Mouse (Mus musculus): ENCODE measurements around the gene Tma16. TPM values are rescaled to one million over a fixed set of nuclear protein-coding genes. Genes with fewer than 3 reads are reported as not detected.
A peak's percentile ranks its signal among the peaks of the same experiment; 100 is the strongest.

Tma16 gene
- polyA plus RNA-seq, 2 experiments: 4.4 to 5.5 TPM

DNA sequence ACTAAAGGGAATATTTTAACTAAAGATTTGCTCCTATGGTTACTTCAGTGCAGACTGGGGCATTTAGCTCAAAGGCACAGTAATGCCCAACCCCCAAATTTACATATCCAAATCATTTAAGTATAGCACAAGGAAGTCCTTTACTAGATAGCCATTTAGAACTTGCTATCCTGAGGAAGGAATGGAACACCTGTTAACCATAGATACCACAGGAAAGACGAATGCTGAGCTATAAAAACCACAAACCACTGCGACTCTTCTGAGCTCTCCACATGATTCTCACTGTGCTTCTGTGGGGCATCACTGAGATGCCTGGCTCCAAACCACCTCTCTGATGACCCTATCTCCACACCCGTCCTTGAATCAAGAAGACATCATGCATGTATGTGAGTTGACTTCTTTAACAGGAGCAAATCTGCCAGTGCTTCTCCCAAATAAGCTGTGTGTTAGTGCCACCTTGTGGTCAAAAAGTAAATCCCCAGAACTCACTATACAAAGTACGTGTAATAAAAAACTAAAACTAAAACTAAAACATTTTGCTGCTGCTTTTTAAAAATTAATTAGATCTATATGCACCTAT, 10.8 kb upstream of the Tma16 start:
- Histone ChIP-seq H3K27me3 (ENCODE audit: control insufficient read depth, insufficient read depth, low read length) (no peaks in the 10 kb centered on the region), H3K27ac (no peak overlapping the region), H3K36me3 (replicated peaks; ENCODE audit: control insufficient read depth, insufficient read depth, low read depth) (no peaks in the 10 kb centered on the region), H3K4me3 (ENCODE audit: insufficient read depth in 1 of 2, low read depth in 2 of 2, low read length in 2 of 2) (no peak overlapping the region), H3K9me3 (ENCODE audit: control insufficient read depth, low read length) (no peaks in the 10 kb centered on the region), H3K4me1 (replicated peaks; ENCODE audit: control insufficient read depth in 2 of 2, insufficient read depth in 2 of 2, low read length in 1 of 2) (no peaks in the 10 kb centered on the region), H3K9ac (replicated peaks) (no peak overlapping the region), H3K4me2 (ENCODE audit: low read depth) (no peak overlapping the region)
- TF ChIP-seq CTCF (IDR thresholded peaks at IDR 0.05; ENCODE audit: low read depth) (peak; percentile 61), EP300 (IDR thresholded peaks at IDR 0.05; ENCODE audit: low read depth) (no peak)
- WGBS (ENCODE audit: insufficient replicate concordance): 9% methylated on average over 4 of the region's 4 CpGs
- peak in 1 of 3 experiments; percentile 17 for DNase-seq (ENCODE audit: low read depth in 3 of 3, low spot score in 3 of 3)
- no peak for ATAC-seq (ENCODE audit: insufficient read depth)

DNA sequence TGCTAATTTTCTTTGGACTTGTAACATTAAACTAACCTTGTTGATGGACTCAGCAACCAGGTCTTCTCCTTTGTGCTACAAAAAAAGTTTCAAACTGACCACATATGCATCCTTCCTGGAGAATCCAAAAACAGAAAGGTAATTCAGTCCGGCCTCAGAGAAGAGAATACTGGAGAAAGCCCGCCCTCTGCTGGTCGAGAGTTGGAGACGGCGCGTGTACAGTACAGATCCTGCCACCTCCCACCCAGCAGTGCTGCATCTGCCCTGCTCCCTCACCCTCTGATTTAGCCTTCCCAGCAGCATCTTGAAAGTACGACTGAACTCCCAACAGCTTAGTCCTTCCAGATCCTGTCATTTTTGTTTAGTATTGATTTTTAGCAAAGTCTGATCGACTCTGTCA, 9.4 kb upstream of the Tma16 start:
- Histone ChIP-seq H3K36me3 (replicated peaks; ENCODE audit: control insufficient read depth, insufficient read depth, low read depth) (no peaks in the 10 kb centered on the region), H3K4me1 (replicated peaks; ENCODE audit: control insufficient read depth in 2 of 2, insufficient read depth in 2 of 2, low read length in 1 of 2) (no peaks in the 10 kb centered on the region), H3K4me2 (ENCODE audit: low read depth) (no peak overlapping the region), H3K4me3 (ENCODE audit: insufficient read depth in 1 of 2, low read depth in 2 of 2, low read length in 2 of 2) (no peak overlapping the region), H3K27me3 (ENCODE audit: control insufficient read depth, insufficient read depth, low read length) (no peaks in the 10 kb centered on the region), H3K9ac (replicated peaks) (no peak overlapping the region), H3K9me3 (ENCODE audit: control insufficient read depth, low read length) (no peaks in the 10 kb centered on the region), H3K27ac (no peak overlapping the region)
- DNase-seq (ENCODE audit: low read depth in 3 of 3, low spot score in 3 of 3) (peak in 2 of 3 experiments; percentile 20 to 26), ATAC-seq (ENCODE audit: insufficient read depth) (0 out of 2 replicates have a peak, but pooled peaks have one; percentile 33)
- WGBS (ENCODE audit: insufficient replicate concordance): 5% methylated on average over 8 of the region's 8 CpGs
- TF ChIP-seq CTCF (IDR thresholded peaks at IDR 0.05; ENCODE audit: low read depth) (peak; percentile 77), EP300 (IDR thresholded peaks at IDR 0.05; ENCODE audit: low read depth) (no peak)

DNA sequence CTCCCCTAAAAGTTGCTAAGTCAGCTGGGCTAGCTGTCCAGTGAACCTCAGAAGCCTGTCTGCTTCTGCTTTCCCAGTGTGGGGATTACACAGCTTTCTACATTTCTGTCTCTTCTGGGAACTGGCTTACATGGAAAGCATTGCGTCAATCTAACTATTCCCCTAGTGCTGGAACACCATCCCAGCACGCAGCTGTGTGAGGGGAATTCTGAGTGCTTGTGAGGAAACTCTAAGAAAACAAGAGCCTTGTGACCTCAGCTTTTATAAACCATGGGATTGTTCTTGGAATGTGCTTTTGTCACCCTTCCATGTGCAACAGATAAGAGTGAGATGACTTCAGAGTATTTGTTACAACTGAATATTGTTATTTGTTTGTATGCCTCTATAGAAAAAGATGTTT, 8.2 kb upstream of the Tma16 start:
- no peaks in the 10 kb centered on the region for H3K27me3 ChIP-seq (ENCODE audit: control insufficient read depth, insufficient read depth, low read length)
- TF ChIP-seq CTCF (IDR thresholded peaks at IDR 0.05; ENCODE audit: low read depth) (no peak), EP300 (IDR thresholded peaks at IDR 0.05; ENCODE audit: low read depth) (no peak)
- no peaks in the 10 kb centered on the region for H3K4me1 ChIP-seq (replicated peaks; ENCODE audit: control insufficient read depth in 2 of 2, insufficient read depth in 2 of 2, low read length in 1 of 2)
- H3K27ac ChIP-seq: no peak overlapping the region
- no peak overlapping the region for H3K4me2 ChIP-seq (ENCODE audit: low read depth)
- no peak overlapping the region for H3K4me3 ChIP-seq (ENCODE audit: insufficient read depth in 1 of 2, low read depth in 2 of 2, low read length in 2 of 2)
- no peak for DNase-seq (ENCODE audit: low read depth in 3 of 3, low spot score in 3 of 3)
- H3K9ac ChIP-seq (replicated peaks): no peak overlapping the region
- H3K9me3 ChIP-seq (ENCODE audit: control insufficient read depth, low read length): no peaks in the 10 kb centered on the region
- WGBS (ENCODE audit: insufficient replicate concordance): 59% methylated on average over 2 of the region's 2 CpGs
- H3K36me3 ChIP-seq (replicated peaks; ENCODE audit: control insufficient read depth, insufficient read depth, low read depth): no peaks in the 10 kb centered on the region
- ATAC-seq (ENCODE audit: insufficient read depth): no peak

DNA sequence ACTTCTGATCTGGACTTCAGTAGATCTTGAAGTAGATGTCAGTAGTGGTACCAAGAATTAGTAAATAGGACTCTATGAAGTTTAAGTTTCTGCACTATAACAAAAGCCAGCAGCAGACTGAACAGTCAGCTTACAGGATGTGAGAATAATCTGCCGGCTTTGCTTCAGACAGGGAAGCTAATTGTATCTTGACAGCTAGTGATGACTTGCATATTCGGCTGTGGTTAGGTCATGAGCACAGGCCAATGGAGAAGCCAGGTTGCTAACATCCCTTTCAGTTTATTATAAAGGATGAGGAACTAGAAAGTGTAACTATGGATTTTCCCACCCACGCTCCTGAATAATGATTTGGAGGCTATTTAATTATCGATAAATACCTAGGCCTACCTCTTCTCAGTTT, 4.3 kb upstream of the Tma16 start:
- no peaks in the 10 kb centered on the region for H3K27me3 ChIP-seq (ENCODE audit: control insufficient read depth, insufficient read depth, low read length)
- H3K4me1 ChIP-seq (replicated peaks; ENCODE audit: control insufficient read depth in 2 of 2, insufficient read depth in 2 of 2, low read length in 1 of 2): 0 out of 4 replicates have a peak, but pooled peaks cover under 1 to 2% of the 10 kb centered on the region in 2 experiments
- 27% methylated on average over 4 of the region's 4 CpGs for WGBS (ENCODE audit: insufficient replicate concordance)
- ATAC-seq (ENCODE audit: insufficient read depth) (no peak), DNase-seq (ENCODE audit: low read depth in 3 of 3, low spot score in 3 of 3) (no peak)
- no peak overlapping the region for H3K27ac ChIP-seq
- TF ChIP-seq CTCF (IDR thresholded peaks at IDR 0.05; ENCODE audit: low read depth): no peak
- no peak for TF ChIP-seq EP300 (IDR thresholded peaks at IDR 0.05; ENCODE audit: low read depth)
- no peak overlapping the region for H3K4me3 ChIP-seq (ENCODE audit: insufficient read depth in 1 of 2, low read depth in 2 of 2, low read length in 2 of 2)
- no peaks in the 10 kb centered on the region for H3K9me3 ChIP-seq (ENCODE audit: control insufficient read depth, low read length)
- H3K4me2 ChIP-seq (ENCODE audit: low read depth): no peak overlapping the region
- H3K36me3 ChIP-seq (replicated peaks; ENCODE audit: control insufficient read depth, insufficient read depth, low read depth): no peaks in the 10 kb centered on the region
- no peak overlapping the region for H3K9ac ChIP-seq (replicated peaks)

DNA sequence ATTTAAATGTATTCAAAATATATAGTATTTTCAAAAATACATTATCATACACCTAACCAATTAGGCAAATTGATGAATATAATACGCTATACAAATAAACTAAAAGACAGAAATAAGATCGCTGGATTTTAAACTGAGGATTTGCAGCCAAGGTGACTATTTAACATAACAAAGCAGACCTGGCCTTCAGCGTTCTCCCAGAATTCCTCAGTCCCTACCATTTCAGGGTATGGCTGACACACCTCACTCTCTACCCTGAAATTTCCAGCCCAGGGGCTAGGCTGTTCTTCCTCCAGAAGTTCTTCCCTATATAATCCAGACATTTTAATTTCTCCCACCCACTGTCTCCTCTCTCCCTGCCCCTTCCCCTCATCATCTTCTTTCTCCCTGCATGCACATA, 2.2 kb upstream of the Tma16 start:
- no peak for ATAC-seq (ENCODE audit: insufficient read depth)
- TF ChIP-seq EP300 (IDR thresholded peaks at IDR 0.05; ENCODE audit: low read depth) (no peak), CTCF (IDR thresholded peaks at IDR 0.05; ENCODE audit: low read depth) (no peak)
- Histone ChIP-seq H3K9ac (replicated peaks) (no peak overlapping the region), H3K9me3 (ENCODE audit: control insufficient read depth, low read length) (no peaks in the 10 kb centered on the region), H3K27me3 (ENCODE audit: control insufficient read depth, insufficient read depth, low read length) (no peaks in the 10 kb centered on the region), H3K4me3 (ENCODE audit: insufficient read depth in 1 of 2, low read depth in 2 of 2, low read length in 2 of 2) (no peak overlapping the region), H3K4me2 (ENCODE audit: low read depth) (no peak overlapping the region), H3K4me1 (replicated peaks; ENCODE audit: control insufficient read depth in 2 of 2, insufficient read depth in 2 of 2, low read length in 1 of 2) (0 out of 4 replicates have a peak, but pooled peaks cover 2% of the 10 kb centered on the region in 2 experiments), H3K27ac (no peak overlapping the region), H3K36me3 (replicated peaks; ENCODE audit: control insufficient read depth, insufficient read depth, low read depth) (no peaks in the 10 kb centered on the region)
- WGBS (ENCODE audit: insufficient replicate concordance): 47% methylated on average over 3 of the region's 3 CpGs
- DNase-seq (ENCODE audit: low read depth in 3 of 3, low spot score in 3 of 3): no peak

Data from liver, embryonic 14.5 days (tissue).